Mouse (Mus musculus): ENCODE results near the gene Ypel3. TPM values are rescaled to one million over a fixed set of nuclear protein-coding genes. Genes with fewer than 3 reads are reported as not detected.

Ypel3 gene
- polyA plus RNA-seq, 1 experiment from 2014 or later = 201 TPM

Other genes starting within 250 kb of the Ypel3 start
- 173 and 186 TPM in 2 replicates for gene Eif3c, start 210.5 kb upstream of the Ypel3 start, polyA plus RNA-seq (2015; fragmentation: Nextera tagmentation; extraction: Ambion mirVana)
- 0.32 and 0.38 TPM in 2 replicates for gene Apobr, start 192.0 kb upstream of the Ypel3 start, polyA plus RNA-seq (2015; fragmentation: Nextera tagmentation; extraction: Ambion mirVana)
- gene Cln3, start 191.1 kb upstream of the Ypel3 start, polyA plus RNA-seq (2015; fragmentation: Nextera tagmentation; extraction: Ambion mirVana) = 34.1 and 35.6 TPM in 2 replicates
- gene Il27, start 182.0 kb upstream of the Ypel3 start, polyA plus RNA-seq (2015; fragmentation: Nextera tagmentation; extraction: Ambion mirVana) = not detected in 2 replicates
- 11.5 and 13.0 TPM in 2 replicates for gene Nupr1, start 146.1 kb upstream of the Ypel3 start, polyA plus RNA-seq (2015; fragmentation: Nextera tagmentation; extraction: Ambion mirVana)
- 62.3 and 72.4 TPM in 2 replicates for gene Sgf29, start 127.6 kb upstream of the Ypel3 start, polyA plus RNA-seq (2015; fragmentation: Nextera tagmentation; extraction: Ambion mirVana)
- 8.3 and 8.9 TPM in 2 replicates for gene Sult1a1, start 100.5 kb upstream of the Ypel3 start, polyA plus RNA-seq (2015; fragmentation: Nextera tagmentation; extraction: Ambion mirVana)
- 116 and 126 TPM in 2 replicates for gene Bola2, start 81.6 kb upstream of the Ypel3 start, polyA plus RNA-seq (2015; fragmentation: Nextera tagmentation; extraction: Ambion mirVana)
- gene Slx1b, start 81.2 kb upstream of the Ypel3 start, polyA plus RNA-seq (2015; fragmentation: Nextera tagmentation; extraction: Ambion mirVana) = 18.3 and 20.9 TPM in 2 replicates
- 119 and 127 TPM in 2 replicates for gene Coro1a, start 69.2 kb upstream of the Ypel3 start, polyA plus RNA-seq (2015; fragmentation: Nextera tagmentation; extraction: Ambion mirVana)
- 110 and 111 TPM in 2 replicates for gene Mapk3, start 17.4 kb upstream of the Ypel3 start, polyA plus RNA-seq (2015; fragmentation: Nextera tagmentation; extraction: Ambion mirVana)
- 2.2 and 2.3 TPM in 2 replicates for gene Gdpd3, start 10.6 kb upstream of the Ypel3 start, polyA plus RNA-seq (2015; fragmentation: Nextera tagmentation; extraction: Ambion mirVana)
- 0.37 and 0.57 TPM in 2 replicates for gene Tbx6, start 4.5 kb downstream of the Ypel3 start, polyA plus RNA-seq (2015; fragmentation: Nextera tagmentation; extraction: Ambion mirVana)
- 191 and 192 TPM in 2 replicates for gene Ppp4c, start 15.5 kb downstream of the Ypel3 start, polyA plus RNA-seq (2015; fragmentation: Nextera tagmentation; extraction: Ambion mirVana)
- 60.4 and 65.4 TPM in 2 replicates for gene Fam57b, start 20.7 kb downstream of the Ypel3 start, polyA plus RNA-seq (2015; fragmentation: Nextera tagmentation; extraction: Ambion mirVana)
- gene 4930451I11Rik, start 54.7 kb downstream of the Ypel3 start, polyA plus RNA-seq (2015; fragmentation: Nextera tagmentation; extraction: Ambion mirVana) = not detected in 2 replicates
- 19.8 and 23.8 TPM in 2 replicates for gene Doc2a, start 70.5 kb downstream of the Ypel3 start, polyA plus RNA-seq (2015; fragmentation: Nextera tagmentation; extraction: Ambion mirVana)
- 16.7 and 22.8 TPM in 2 replicates for gene Hirip3, start 85.0 kb downstream of the Ypel3 start, polyA plus RNA-seq (2015; fragmentation: Nextera tagmentation; extraction: Ambion mirVana)
- gene Ino80e, start 85.4 kb downstream of the Ypel3 start, polyA plus RNA-seq (2015; fragmentation: Nextera tagmentation; extraction: Ambion mirVana) = 94.4 and 100 TPM in 2 replicates
- 66.8 and 70.9 TPM in 2 replicates for gene Taok2, start 107.7 kb downstream of the Ypel3 start, polyA plus RNA-seq (2015; fragmentation: Nextera tagmentation; extraction: Ambion mirVana)
- gene Tmem219, start 146.0 kb downstream of the Ypel3 start, polyA plus RNA-seq (2015; fragmentation: Nextera tagmentation; extraction: Ambion mirVana) = 33.2 and 36.1 TPM in 2 replicates
- gene Kctd13, start 151.9 kb downstream of the Ypel3 start, polyA plus RNA-seq (2015; fragmentation: Nextera tagmentation; extraction: Ambion mirVana) = 133 and 136 TPM in 2 replicates
- 7.8 and 8.9 TPM in 2 replicates for gene Asphd1, start 172.6 kb downstream of the Ypel3 start, polyA plus RNA-seq (2015; fragmentation: Nextera tagmentation; extraction: Ambion mirVana)
- gene Sez6l2, start 173.6 kb downstream of the Ypel3 start, polyA plus RNA-seq (2015; fragmentation: Nextera tagmentation; extraction: Ambion mirVana) = 50.5 and 56.2 TPM in 2 replicates
- 136 and 150 TPM in 2 replicates for gene Cdipt, start 199.0 kb downstream of the Ypel3 start, polyA plus RNA-seq (2015; fragmentation: Nextera tagmentation; extraction: Ambion mirVana)
- gene Cdiptos, start 199.1 kb downstream of the Ypel3 start, polyA plus RNA-seq (2015; fragmentation: Nextera tagmentation; extraction: Ambion mirVana) = 1.1 and 1.5 TPM in 2 replicates
- 4.0 and 4.5 TPM in 2 replicates for gene Mvp, start 237.7 kb downstream of the Ypel3 start, polyA plus RNA-seq (2015; fragmentation: Nextera tagmentation; extraction: Ambion mirVana)
- 1.0 TPM in 1 of 2 replicates, not detected in the other for gene Pagr1b, start 239.5 kb downstream of the Ypel3 start, polyA plus RNA-seq (2015; fragmentation: Nextera tagmentation; extraction: Ambion mirVana)
- 46.9 and 73.4 TPM in 2 replicates for gene Pagr1a, start 240.4 kb downstream of the Ypel3 start, polyA plus RNA-seq (2015; fragmentation: Nextera tagmentation; extraction: Ambion mirVana)
- 44.9 and 52.6 TPM in 2 replicates for gene Gm42742, start 244.1 kb downstream of the Ypel3 start, polyA plus RNA-seq (2015; fragmentation: Nextera tagmentation; extraction: Ambion mirVana)
- 40.7 and 42.3 TPM in 2 replicates for gene Prrt2, start 244.3 kb downstream of the Ypel3 start, polyA plus RNA-seq (2015; fragmentation: Nextera tagmentation; extraction: Ambion mirVana)

Data from midbrain, embryonic 15.5 days (tissue).